Mouse (Mus musculus) midbrain, embryonic 10.5 days (tissue): ENCODE results near the gene Atp1a1. TPM values are rescaled to one million over a fixed set of nuclear protein-coding genes. Genes with fewer than 3 reads are reported as not detected.

Experiments used
- DNase-seq: peaks from one replicate; pipeline ENCODE4 v3.0.0-alpha.2; 2017; ENCODE audit warnings: low spot score
- H3K27ac ChIP-seq: fragments of 300-500 bp; sonication (generic); replicated peaks from 2 replicates; pipeline ENCODE4 v1.5.1; 2016; ENCODE audit warnings: mild to moderate bottlenecking
- H3K27me3 ChIP-seq: fragments of 300-500 bp; sonication (generic); 2 replicates; pipeline ENCODE4 v1.6.1; 2016; ENCODE audit warnings: low read depth, mild to moderate bottlenecking; ENCODE audit not compliant: poor library complexity, severe bottlenecking
- H3K36me3 ChIP-seq: fragments of 300-500 bp; sonication (generic); 2 replicates; pipeline ENCODE4 v1.6.1; 2016; ENCODE audit warnings: mild to moderate bottlenecking, moderate library complexity
- H3K4me1 ChIP-seq: fragments of 300-500 bp; sonication (generic); 2 replicates; pipeline ENCODE4 v1.6.1; 2016
- H3K4me3 ChIP-seq: fragments of 300-500 bp; sonication (generic); 2 replicates; pipeline ENCODE4 v1.5.1; 2016; ENCODE audit warnings: mild to moderate bottlenecking, moderate library complexity
- H3K9me3 ChIP-seq: fragments of 300-500 bp; sonication (generic); replicated peaks from 2 replicates; pipeline ENCODE4 v1.6.1; 2016; ENCODE audit warnings: mild to moderate bottlenecking
- WGBS: fragments of 180-500 bp; shearing (Covaris S2); methylation state at CpG from one replicate; pipeline ENCODE4 v1.1.7; 2016; 5-methylcytosine and 5-hydroxymethylcytosine counted together
- polyA plus RNA-seq: library from polyadenylated mRNA; unstranded; fragments of >200 nt; fragmentation: Nextera tagmentation; extraction: Ambion mirVana; gene quantifications from 2 replicates; pipeline ENCODE4 v1.2.1, GENCODE M21; 2016

Gene Atp1a1
- polyA plus RNA-seq, 1 experiment from 2014 or later, result 43.5 TPM

DNA sequence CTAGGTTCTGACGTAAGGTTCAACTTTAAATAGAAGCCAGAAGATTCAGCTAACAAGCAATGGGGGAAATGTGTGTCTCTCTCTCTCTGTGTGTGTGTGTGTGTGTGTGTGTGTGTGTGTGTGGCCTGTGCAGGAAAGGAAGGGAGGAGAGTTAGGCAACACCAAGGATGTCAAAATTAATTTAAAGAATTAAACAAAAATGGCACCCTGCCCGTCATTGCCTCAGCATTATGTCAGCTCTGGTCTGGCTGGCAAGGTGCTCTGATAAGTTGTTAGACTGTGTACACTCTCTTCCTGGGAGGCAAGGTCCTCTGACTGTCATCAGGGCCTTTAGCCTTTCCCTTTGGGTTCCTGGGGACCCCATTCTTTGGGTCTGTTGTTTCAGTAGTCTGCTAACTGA is 47.8 kb downstream of the Atp1a1 start:
- Histone ChIP-seq H3K27me3 (peaks cover 48% of the 10 kb centered on the region), H3K27ac (no peak overlapping the region), H3K4me1 (peaks cover 34% of the 10 kb centered on the region), H3K9me3 (no peaks in the 10 kb centered on the region), H3K4me3 (no peak overlapping the region), H3K36me3 (no peaks in the 10 kb centered on the region)
- WGBS, result 92% methylated on average over 2 of the region's 2 CpGs
- DNase-seq, result no peak

DNA sequence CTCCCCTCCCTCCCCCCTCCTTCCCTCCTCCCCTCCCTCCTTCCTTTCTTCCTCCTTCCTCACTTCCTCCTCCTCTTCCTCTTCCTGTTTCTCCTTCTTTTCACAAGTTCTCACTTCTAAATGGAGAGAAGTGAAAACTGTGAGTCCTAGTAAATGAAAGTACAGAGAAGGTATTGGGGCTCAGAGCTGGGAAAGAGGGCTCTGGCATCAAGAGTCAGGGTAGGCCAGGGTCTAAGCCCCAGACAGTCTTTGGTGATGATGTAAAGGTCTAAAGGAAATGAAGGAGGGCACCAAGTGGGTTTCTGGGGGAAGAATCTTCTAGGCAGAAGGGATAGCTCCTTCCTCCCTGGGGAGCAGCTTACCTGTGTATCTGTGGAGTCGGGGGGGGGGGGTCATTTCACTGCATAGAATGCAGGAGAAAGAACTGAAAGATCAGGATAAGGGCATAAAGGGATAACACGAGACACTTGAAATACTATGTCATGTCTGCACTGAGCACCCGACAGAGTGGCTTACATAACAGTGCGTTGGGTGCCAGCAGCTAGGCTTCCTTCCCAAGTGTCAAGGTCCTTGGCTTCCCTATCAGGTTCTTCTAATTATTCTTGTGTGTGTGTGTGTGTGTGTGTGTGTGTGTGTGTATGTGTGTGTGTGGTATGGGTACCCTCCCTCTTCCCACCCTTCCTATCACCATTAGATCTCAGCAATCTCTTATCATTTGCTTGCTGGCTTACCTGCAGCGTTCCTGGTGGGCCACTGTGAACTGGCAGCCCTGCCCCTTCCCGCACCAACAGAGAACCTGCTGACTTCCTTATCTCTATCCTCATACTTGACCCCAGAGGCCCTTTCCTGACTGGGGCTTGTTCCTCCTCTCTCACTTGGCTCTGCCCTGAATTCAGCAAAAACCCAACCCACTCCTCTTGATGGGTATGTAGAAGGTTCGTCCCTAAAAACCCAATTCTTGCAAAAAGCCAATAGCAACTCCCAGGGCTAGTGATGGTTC is 51.6 kb downstream of the Atp1a1 start:
- WGBS, result 78% methylated on average over 7 of the region's 7 CpGs

DNA sequence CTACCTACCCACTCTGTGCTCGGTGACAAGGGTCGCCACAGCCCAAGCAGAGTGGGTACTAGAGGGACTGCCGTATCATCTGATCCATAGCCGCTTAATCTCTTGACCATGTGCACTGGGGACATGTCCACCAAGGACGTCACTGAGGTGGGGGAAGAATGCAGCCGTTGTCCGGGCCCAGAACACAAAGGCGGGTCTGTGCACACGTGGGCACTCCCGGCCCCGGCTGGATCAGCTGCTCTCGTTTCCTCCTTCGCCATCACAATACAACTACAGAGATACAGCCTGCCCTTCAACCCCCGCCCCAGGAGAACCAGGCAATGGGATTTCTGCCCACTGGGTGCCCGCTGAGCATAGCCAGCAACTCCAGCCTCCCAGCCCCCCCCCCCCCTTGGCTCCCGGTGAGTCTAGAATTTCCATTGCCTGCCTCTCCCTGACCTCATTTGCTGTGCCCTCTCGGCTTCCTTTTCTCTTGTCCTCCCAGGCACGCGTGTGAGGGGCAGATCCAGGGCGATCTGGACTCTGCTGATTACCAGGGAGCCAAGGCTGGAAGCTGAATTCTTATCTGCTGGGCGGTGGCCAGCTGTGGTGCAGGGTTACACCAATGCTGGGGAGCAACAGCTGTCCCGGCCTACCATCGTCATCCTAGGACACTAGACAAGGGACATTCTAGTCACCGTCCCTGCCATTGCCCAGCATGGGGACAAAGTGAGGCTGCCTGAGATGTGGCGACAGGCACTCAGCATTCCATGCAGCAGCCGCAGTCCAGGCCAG is 52.8 kb downstream of the Atp1a1 start:
- Histone ChIP-seq H3K27ac (peak overlapping the region; percentile 68), H3K4me3 (no peak overlapping the region)
- WGBS, result 81% methylated on average over 26 of the region's 26 CpGs

More for the DNA sequence above, 51.6 kb downstream of the Atp1a1 start:
- Histone ChIP-seq H3K4me1 (peaks cover 26% of the 10 kb centered on the region), H3K4me3 (no peak overlapping the region), H3K36me3 (no peaks in the 10 kb centered on the region), H3K27me3 (peaks cover 20% of the 10 kb centered on the region), H3K27ac (no peak overlapping the region), H3K9me3 (no peaks in the 10 kb centered on the region)
- no peak for DNase-seq

DNA sequence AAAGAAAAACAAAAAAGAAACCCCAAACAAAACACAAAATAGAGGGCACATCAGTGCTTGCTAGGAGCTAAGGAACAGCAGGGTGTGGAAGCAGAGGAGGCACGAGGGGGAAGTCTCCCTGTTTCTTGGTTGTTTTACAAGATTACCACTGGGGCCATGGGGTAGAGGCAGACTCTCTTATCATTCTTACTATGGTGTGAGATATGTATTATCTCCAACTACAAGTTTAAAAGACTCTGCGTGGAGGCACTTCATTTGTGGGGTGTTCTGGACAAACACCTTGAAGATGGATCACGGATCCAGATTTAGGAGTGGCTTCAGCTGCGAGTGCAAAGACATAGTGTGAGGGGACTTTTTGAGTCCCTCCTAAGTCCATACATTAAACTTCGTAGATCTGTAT is 54.7 kb downstream of the Atp1a1 start:
- peaks cover 17% of the 10 kb centered on the region for H3K4me1 ChIP-seq
- H3K36me3 ChIP-seq, result no peaks in the 10 kb centered on the region
- no peak for DNase-seq
- no peak overlapping the region for H3K27ac ChIP-seq
- H3K9me3 ChIP-seq, result no peaks in the 10 kb centered on the region
- WGBS, result 82% methylated on average over 5 of the region's 5 CpGs
- no peaks in the 10 kb centered on the region for H3K27me3 ChIP-seq
- H3K4me3 ChIP-seq, result no peak overlapping the region

More for the DNA sequence above, 52.8 kb downstream of the Atp1a1 start:
- no peaks in the 10 kb centered on the region for H3K9me3 ChIP-seq
- peaks cover 26% of the 10 kb centered on the region for H3K4me1 ChIP-seq
- no peaks in the 10 kb centered on the region for H3K36me3 ChIP-seq
- DNase-seq, result no peak
- 0 out of 2 replicates have a peak, but pooled peaks cover 7% of the 10 kb centered on the region for H3K27me3 ChIP-seq

DNA sequence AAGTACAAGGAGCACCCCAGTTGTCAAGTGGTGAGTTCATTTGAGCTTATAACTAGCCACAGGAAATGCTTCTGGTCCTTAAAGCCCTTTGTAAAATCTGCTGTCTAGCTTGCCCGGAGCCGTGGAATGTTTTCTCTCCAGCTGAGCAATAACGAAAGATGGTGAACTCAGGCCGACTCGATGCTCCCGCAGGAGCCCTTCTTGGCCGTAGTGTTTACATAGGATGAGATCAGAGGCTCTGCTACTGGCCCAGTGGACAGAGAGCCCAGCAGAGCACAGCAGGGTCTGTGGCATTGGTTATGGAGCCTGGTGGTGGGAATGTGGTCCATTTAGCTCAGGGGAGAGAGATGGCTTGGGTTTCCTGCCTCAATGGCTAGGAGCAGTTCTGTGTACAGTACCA is 60.4 kb downstream of the Atp1a1 start:
- peak; percentile 37 for DNase-seq
- H3K27ac ChIP-seq, result no peak overlapping the region

DNA sequence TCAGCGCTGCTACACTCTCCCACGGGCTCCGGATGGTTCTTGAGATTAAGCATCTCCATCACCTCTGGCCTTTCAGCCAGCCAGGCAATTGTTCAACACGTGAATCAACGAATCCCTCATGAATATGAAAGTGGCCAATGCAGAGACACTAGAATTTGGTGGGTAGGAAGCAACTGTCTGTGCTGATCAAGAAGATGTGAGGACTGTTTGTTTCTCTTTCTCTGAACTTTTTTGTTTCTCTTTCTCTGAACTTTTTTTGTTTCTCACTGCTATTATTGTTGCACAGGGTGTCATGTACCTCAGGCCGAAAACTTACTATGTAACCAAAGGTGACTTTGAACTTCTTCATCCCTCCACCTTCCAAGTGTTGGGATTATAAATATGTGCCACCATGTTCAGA is 62.9 kb downstream of the Atp1a1 start:
- 44% methylated on average over 6 of the region's 6 CpGs for WGBS
- no peak for DNase-seq
- Histone ChIP-seq H3K9me3 (no peaks in the 10 kb centered on the region), H3K27ac (peak overlapping the region; percentile 62; the same call in 1 of the 2 replicates), H3K4me3 (no peak overlapping the region), H3K36me3 (no peaks in the 10 kb centered on the region), H3K4me1 (peaks cover 14% of the 10 kb centered on the region), H3K27me3 (0 out of 2 replicates have a peak, but pooled peaks cover 4% of the 10 kb centered on the region)

More for the DNA sequence above, 60.4 kb downstream of the Atp1a1 start:
- H3K36me3 ChIP-seq, result no peaks in the 10 kb centered on the region
- no peak overlapping the region for H3K4me3 ChIP-seq
- H3K9me3 ChIP-seq, result no peaks in the 10 kb centered on the region
- H3K4me1 ChIP-seq, result peaks cover 14% of the 10 kb centered on the region
- H3K27me3 ChIP-seq, result no peaks in the 10 kb centered on the region
- 66% methylated on average over 7 of the region's 7 CpGs for WGBS

DNA sequence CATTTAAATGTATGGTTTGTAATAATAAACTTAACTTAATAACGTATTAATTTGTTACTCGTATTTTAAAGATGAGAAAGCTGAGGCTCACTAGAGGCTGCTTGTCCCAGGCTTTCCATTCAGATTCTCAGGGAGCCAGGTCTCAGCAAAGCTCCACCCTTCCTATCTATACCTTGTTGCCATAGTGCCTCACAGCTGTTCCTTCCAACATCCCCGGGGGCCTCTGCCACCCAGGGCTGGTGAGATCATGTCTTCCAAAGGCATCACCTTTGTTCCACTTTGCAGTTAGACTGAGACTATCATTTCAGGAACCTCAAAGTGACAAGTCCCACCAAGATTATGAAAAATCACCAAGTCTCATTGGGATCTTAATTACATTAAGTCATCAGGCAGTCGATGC is 63.9 kb downstream of the Atp1a1 start:
- H3K4me1 ChIP-seq, result peaks cover 14% of the 10 kb centered on the region
- H3K9me3 ChIP-seq, result no peaks in the 10 kb centered on the region
- WGBS, result 84% methylated on average over 4 of the region's 4 CpGs
- H3K27ac ChIP-seq, result no peak overlapping the region
- 0 out of 2 replicates have a peak, but pooled peaks cover 4% of the 10 kb centered on the region for H3K27me3 ChIP-seq
- H3K4me3 ChIP-seq, result no peak overlapping the region
- H3K36me3 ChIP-seq, result no peaks in the 10 kb centered on the region
- DNase-seq, result no peak

DNA sequence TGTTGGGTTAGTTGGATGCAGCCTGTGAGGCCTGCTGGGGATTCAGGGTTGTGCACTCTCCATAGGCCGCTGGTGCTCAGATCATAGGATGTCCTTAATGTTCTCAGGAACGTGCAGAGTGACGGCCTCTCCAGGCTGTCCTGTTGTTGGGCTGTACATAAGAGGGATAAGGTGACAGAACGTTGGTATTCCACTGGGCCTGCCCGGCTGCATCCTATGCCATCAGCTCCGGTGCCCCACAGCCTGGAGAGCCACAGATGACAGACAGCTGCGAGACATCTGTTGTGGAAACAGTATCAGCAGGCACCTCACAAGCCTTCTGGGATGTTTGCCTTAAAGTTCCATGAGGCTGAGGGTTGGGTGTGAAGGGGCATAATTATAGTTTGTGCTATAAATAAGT is 68.2 kb downstream of the Atp1a1 start:
- Histone ChIP-seq H3K27me3 (0 out of 2 replicates have a peak, but pooled peaks cover 4% of the 10 kb centered on the region), H3K4me1 (peaks cover 19% of the 10 kb centered on the region), H3K27ac (no peak overlapping the region), H3K9me3 (no peaks in the 10 kb centered on the region), H3K4me3 (no peak overlapping the region), H3K36me3 (no peaks in the 10 kb centered on the region)
- WGBS, result 92% methylated on average over 7 of the region's 7 CpGs
- DNase-seq, result no peak

DNA sequence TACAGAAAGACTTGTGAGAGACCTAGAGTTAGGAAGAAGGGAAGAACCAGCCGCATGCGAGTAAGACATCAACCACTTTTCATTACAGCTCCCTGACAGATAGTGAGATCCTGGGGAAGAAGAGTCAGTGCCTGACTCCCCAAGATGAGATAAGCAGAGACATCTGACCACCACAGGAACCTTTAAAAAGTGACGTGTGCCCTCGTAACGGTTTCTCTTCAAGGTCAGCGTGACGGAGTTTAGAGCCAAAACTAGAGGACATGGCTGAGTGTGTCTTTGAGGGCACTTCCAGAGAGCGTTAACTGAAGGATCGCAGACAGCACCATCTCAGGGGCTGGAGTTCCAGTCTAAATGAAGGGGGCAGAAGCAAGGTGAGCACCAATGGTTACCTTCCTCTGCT is 70.2 kb downstream of the Atp1a1 start:
- H3K27me3 ChIP-seq, result 0 out of 2 replicates have a peak, but pooled peaks cover 4% of the 10 kb centered on the region
- H3K4me1 ChIP-seq, result peaks cover 24% of the 10 kb centered on the region
- no peak for DNase-seq
- H3K36me3 ChIP-seq, result no peaks in the 10 kb centered on the region
- 92% methylated on average over 9 of the region's 9 CpGs for WGBS
- no peak overlapping the region for H3K4me3 ChIP-seq
- no peak overlapping the region for H3K27ac ChIP-seq
- no peaks in the 10 kb centered on the region for H3K9me3 ChIP-seq

DNA sequence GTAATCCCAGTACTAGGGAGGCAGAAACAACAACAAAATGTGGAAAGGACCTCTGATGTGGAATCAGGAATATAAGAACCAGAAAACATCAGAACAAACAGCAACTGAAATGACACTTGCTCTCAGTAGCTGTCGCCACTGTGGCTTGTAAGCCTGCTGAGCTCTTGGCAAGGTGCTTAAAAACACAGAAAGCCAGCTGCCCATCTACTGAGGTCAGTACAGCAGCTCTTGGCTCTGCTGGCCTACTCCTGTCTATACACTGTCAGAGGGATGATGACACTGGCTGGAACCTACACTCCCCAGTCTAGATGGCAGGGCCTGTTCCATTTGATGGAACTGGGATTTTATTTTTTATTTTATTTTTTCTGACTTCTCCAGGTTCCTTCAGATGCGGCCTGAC is 71.1 kb downstream of the Atp1a1 start:
- Histone ChIP-seq H3K36me3 (no peaks in the 10 kb centered on the region), H3K9me3 (no peaks in the 10 kb centered on the region), H3K27me3 (0 out of 2 replicates have a peak, but pooled peaks cover 3% of the 10 kb centered on the region), H3K4me1 (peaks cover 33% of the 10 kb centered on the region), H3K4me3 (no peak overlapping the region), H3K27ac (no peak overlapping the region)
- no peak for DNase-seq
- 91% methylated on average over 2 of the region's 2 CpGs for WGBS

DNA sequence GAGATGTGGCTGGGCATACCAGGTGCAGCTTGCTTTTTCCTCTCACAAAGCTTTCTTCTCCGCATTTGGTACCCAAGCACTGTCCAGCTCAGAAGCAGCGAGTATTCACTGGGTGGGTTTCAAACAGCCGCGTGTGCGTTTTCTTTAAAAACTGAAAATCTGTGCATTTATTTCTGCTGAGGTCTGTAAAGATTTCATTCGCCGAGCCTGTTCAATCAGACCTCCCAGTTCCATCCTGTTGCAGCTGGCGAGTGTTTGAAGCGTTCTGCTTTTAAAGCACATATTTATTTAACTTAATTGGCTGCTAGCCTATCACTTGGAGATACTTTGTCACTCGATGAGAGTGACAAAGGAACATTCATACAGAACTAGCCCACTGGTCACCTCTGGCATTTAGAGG is 73.6 kb downstream of the Atp1a1 start:
- Histone ChIP-seq H3K9me3 (no peaks in the 10 kb centered on the region), H3K27me3 (no peaks in the 10 kb centered on the region), H3K36me3 (no peaks in the 10 kb centered on the region), H3K4me1 (peaks cover 39% of the 10 kb centered on the region), H3K27ac (no peak overlapping the region), H3K4me3 (no peak overlapping the region)
- 75% methylated on average over 10 of the region's 10 CpGs for WGBS
- DNase-seq, result no peak

DNA sequence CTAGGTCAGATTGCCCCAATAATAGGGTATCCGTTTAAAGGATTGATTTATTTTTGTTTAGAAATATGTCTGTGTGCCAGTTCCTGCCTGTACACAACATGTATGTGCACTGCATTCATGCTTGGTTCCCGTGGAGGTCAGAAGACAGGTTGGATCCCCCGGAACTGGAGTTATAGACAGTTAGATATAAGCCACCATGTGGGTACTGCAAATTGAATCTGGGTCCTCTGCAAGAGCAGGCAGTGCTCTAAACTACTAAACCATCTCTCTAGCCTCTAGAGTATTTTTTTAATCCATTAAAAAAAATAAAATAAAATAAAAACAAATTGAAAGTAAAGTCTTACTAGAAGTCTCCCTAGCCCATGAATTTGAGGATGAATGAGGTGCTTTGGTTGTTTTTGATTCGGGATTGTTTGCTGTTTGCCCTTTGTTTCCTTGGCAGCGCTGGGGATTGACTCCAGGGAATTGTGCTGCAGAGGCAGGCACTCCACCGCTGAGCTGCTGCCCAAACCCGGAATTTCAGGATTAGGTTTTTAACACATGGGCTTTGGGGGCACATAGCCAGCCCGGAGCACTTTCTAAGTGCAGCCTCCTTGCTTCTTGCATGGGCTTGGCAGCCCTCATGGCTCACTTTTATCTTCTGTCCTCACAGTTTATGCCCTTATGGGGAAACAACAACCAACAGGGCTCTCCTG is 75.4 kb downstream of the Atp1a1 start:
- Histone ChIP-seq H3K27ac (peak overlapping the region; percentile 15; the same call in 1 of the 2 replicates), H3K4me3 (no peak overlapping the region), H3K27me3 (no peaks in the 10 kb centered on the region), H3K36me3 (no peaks in the 10 kb centered on the region), H3K9me3 (no peaks in the 10 kb centered on the region), H3K4me1 (peaks cover 39% of the 10 kb centered on the region)
- 24% methylated on average over 8 of the region's 8 CpGs for WGBS
- DNase-seq, result peak; percentile 37
